Mouse (Mus musculus) liver, embryonic 11.5 days (tissue): ENCODE measurements at regions not wholly inside any gene's neighbourhood (a gene's known extent, or its start where the extent isn't known, plus 50 kb on each side); places are given as distances from the start of the nearest gene placed in this dataset.
A peak's percentile ranks its signal among the peaks of the same experiment; 100 is the strongest.

Source experiments
- ATAC-seq: fragments of 200-750 bp; cut with Nextera tagmentation; replicated peaks from 2 replicates; pipeline ENCODE4 v1.8.0; 2017; ENCODE audit warnings: moderate number of reproducible peaks, mild to moderate bottlenecking, moderate TSS enrichment, moderate library complexity; ENCODE audit not compliant: low FRiP score
- DNase-seq: peaks from one replicate; pipeline ENCODE4 v3.0.0-alpha.2; 2017; ENCODE audit warnings: low spot score
- H3K27ac ChIP-seq: fragments of 300-500 bp; sonication (generic); 2 replicates; pipeline ENCODE4 v1.5.1; 2014; ENCODE audit warnings: mild to moderate bottlenecking, low read depth, low read length, control low read depth
- H3K27me3 ChIP-seq: fragments of 300-500 bp; sonication (generic); replicated peaks from 2 replicates; pipeline ENCODE4 v1.6.1; 2014; ENCODE audit warnings: low read length, mixed read lengths; ENCODE audit not compliant: control insufficient read depth, insufficient read depth
- H3K36me3 ChIP-seq: fragments of 300-500 bp; sonication (generic); 2 replicates; pipeline ENCODE4 v1.6.1; 2014; ENCODE audit warnings: mild to moderate bottlenecking, low read length, moderate library complexity, mixed read lengths; ENCODE audit not compliant: control insufficient read depth, insufficient read depth
- H3K4me1 ChIP-seq: fragments of 300-500 bp; sonication (generic); replicated peaks from 2 replicates; pipeline ENCODE4 v1.6.1; 2014; ENCODE audit warnings: low read length, mixed read lengths; ENCODE audit not compliant: control insufficient read depth, insufficient read depth
- H3K4me2 ChIP-seq: fragments of 300-500 bp; sonication (generic); 2 replicates; pipeline ENCODE4 v1.6.1; 2014; ENCODE audit warnings: mild to moderate bottlenecking, control low read depth, moderate library complexity
- H3K4me3 ChIP-seq: fragments of 300-500 bp; sonication (generic); 2 replicates; pipeline ENCODE4 v1.5.1; 2014; ENCODE audit warnings: low read depth, low read length, control low read depth
- H3K9ac ChIP-seq: fragments of 300-500 bp; sonication (generic); 2 replicates; pipeline ENCODE4 v1.6.1; 2014; ENCODE audit warnings: low read depth, low read length, control low read depth
- H3K9me3 ChIP-seq: fragments of 300-500 bp; sonication (generic); 2 replicates; pipeline ENCODE4 v1.6.1; 2016; ENCODE audit warnings: low read length, inconsistent platforms, mixed read lengths; ENCODE audit not compliant: control insufficient read depth
- WGBS: fragments of 180-500 bp; shearing (Covaris S2); extraction: QIAGEN DNeasy Blood & Tissue Kit; methylation state at CpG from one replicate; pipeline ENCODE4 v1.1.7; 2014; 5-methylcytosine and 5-hydroxymethylcytosine counted together

GRCm38 (mm10) chr10:111867538-111867937 lies 104.9 kb upstream of the Krr1 start:
- Histone ChIP-seq H3K9ac (no peak overlapping the region), H3K36me3 (no peaks in the 10 kb centered on the region), H3K27me3 (no peaks in the 10 kb centered on the region), H3K4me2 (no peak overlapping the region), H3K9me3 (no peaks in the 10 kb centered on the region), H3K4me1 (no peaks in the 10 kb centered on the region), H3K4me3 (no peak overlapping the region), H3K27ac (no peak overlapping the region)
- DNase-seq (no peak), ATAC-seq (no peak)
- WGBS = 41% methylated on average over 6 of the region's 6 CpGs

- Histone ChIP-seq H3K36me3 (no peaks in the 10 kb centered on the region), H3K27me3 (no peaks in the 10 kb centered on the region), H3K27ac (no peak overlapping the region), H3K4me2 (no peak overlapping the region), H3K4me1 (no peaks in the 10 kb centered on the region), H3K9me3 (no peaks in the 10 kb centered on the region), H3K9ac (no peak overlapping the region), H3K4me3 (no peak overlapping the region)
- DNase-seq (peak; percentile 27), ATAC-seq (no peak)
- 78% methylated on average over 3 of the region's 3 CpGs for WGBS
These were observed 92.1 kb upstream of the Krr1 start for GRCm38 (mm10) chr10:111880354-111880753.

- H3K4me2 ChIP-seq = no peak overlapping the region
- H3K27ac ChIP-seq = no peak overlapping the region
- no peak overlapping the region for H3K9ac ChIP-seq
- H3K4me3 ChIP-seq = no peak overlapping the region
- no peaks in the 10 kb centered on the region for H3K27me3 ChIP-seq
- no peaks in the 10 kb centered on the region for H3K36me3 ChIP-seq
- no peaks in the 10 kb centered on the region for H3K9me3 ChIP-seq
- no peak for ATAC-seq
- H3K4me1 ChIP-seq = no peaks in the 10 kb centered on the region
- peak; percentile 20 for DNase-seq
- WGBS = 84% methylated on average over 24 of the region's 24 CpGs
These were observed 90.9 kb upstream of the Krr1 start for GRCm38 (mm10) chr10:111881339-111882211.

- no peak for DNase-seq
- Histone ChIP-seq H3K27ac (no peak overlapping the region), H3K9me3 (no peaks in the 10 kb centered on the region), H3K4me3 (no peak overlapping the region), H3K9ac (no peak overlapping the region), H3K4me2 (no peak overlapping the region), H3K36me3 (no peaks in the 10 kb centered on the region), H3K27me3 (no peaks in the 10 kb centered on the region), H3K4me1 (no peaks in the 10 kb centered on the region)
- 88% methylated on average over 6 of the region's 6 CpGs for WGBS
- no peak for ATAC-seq
These were observed 89.9 kb upstream of the Krr1 start for GRCm38 (mm10) chr10:111882521-111882920.

- ATAC-seq (no peak), DNase-seq (no peak)
- Histone ChIP-seq H3K4me2 (no peak overlapping the region), H3K4me1 (no peaks in the 10 kb centered on the region), H3K4me3 (no peak overlapping the region), H3K9ac (no peak overlapping the region), H3K27me3 (no peaks in the 10 kb centered on the region), H3K36me3 (no peaks in the 10 kb centered on the region), H3K27ac (no peak overlapping the region), H3K9me3 (no peaks in the 10 kb centered on the region)
- 85% methylated on average over 4 of the region's 4 CpGs for WGBS
These were observed 87.8 kb upstream of the Krr1 start for GRCm38 (mm10) chr10:111884701-111885100.

GRCm38 (mm10) chr10:111889111-111889510 lies 83.4 kb upstream of the Krr1 start:
- no peak overlapping the region for H3K9ac ChIP-seq
- H3K4me2 ChIP-seq = no peak overlapping the region
- H3K27me3 ChIP-seq = no peaks in the 10 kb centered on the region
- ATAC-seq = no peak
- H3K4me3 ChIP-seq = no peak overlapping the region
- no peaks in the 10 kb centered on the region for H3K9me3 ChIP-seq
- no peaks in the 10 kb centered on the region for H3K36me3 ChIP-seq
- H3K27ac ChIP-seq = no peak overlapping the region
- no peaks in the 10 kb centered on the region for H3K4me1 ChIP-seq
- no peak for DNase-seq
- WGBS = 83% methylated on average over 5 of the region's 5 CpGs

GRCm38 (mm10) chr10:111893489-111893888 lies 79.0 kb upstream of the Krr1 start:
- Histone ChIP-seq H3K9ac (no peak overlapping the region), H3K4me3 (no peak overlapping the region), H3K27ac (no peak overlapping the region), H3K27me3 (no peaks in the 10 kb centered on the region), H3K4me1 (no peaks in the 10 kb centered on the region), H3K36me3 (no peaks in the 10 kb centered on the region), H3K4me2 (no peak overlapping the region), H3K9me3 (no peaks in the 10 kb centered on the region)
- DNase-seq = no peak
- no peak for ATAC-seq
- WGBS = 78% methylated on average over 5 of the region's 5 CpGs

GRCm38 (mm10) chr10:111893941-111894340 lies 78.5 kb upstream of the Krr1 start:
- WGBS = 72% methylated on average over 8 of the region's 8 CpGs
- no peak for ATAC-seq
- no peaks in the 10 kb centered on the region for H3K4me1 ChIP-seq

GRCm38 (mm10) chr10:111897361-111897760 lies 75.1 kb upstream of the Krr1 start:
- Histone ChIP-seq H3K36me3 (no peaks in the 10 kb centered on the region), H3K4me1 (no peaks in the 10 kb centered on the region), H3K4me2 (no peak overlapping the region), H3K27ac (no peak overlapping the region), H3K4me3 (no peak overlapping the region), H3K9ac (no peak overlapping the region), H3K27me3 (no peaks in the 10 kb centered on the region), H3K9me3 (no peaks in the 10 kb centered on the region)
- 46% methylated on average over 3 of the region's 3 CpGs for WGBS
- no peak for DNase-seq
- ATAC-seq = no peak

More at GRCm38 (mm10) chr10:111893941-111894340, 78.5 kb upstream of the Krr1 start:
- DNase-seq = no peak
- Histone ChIP-seq H3K9me3 (no peaks in the 10 kb centered on the region), H3K4me2 (no peak overlapping the region), H3K9ac (no peak overlapping the region), H3K4me3 (no peak overlapping the region), H3K27ac (no peak overlapping the region), H3K27me3 (no peaks in the 10 kb centered on the region), H3K36me3 (no peaks in the 10 kb centered on the region)
